Mouse (Mus musculus): ENCODE data around the gene Il27.
"Not testable (repeated sequence)": the region's sequence is repeated elsewhere in the genome, so short reads cannot be mapped to it uniquely, and the experiment has no call there.

Il27 gene

DNA sequence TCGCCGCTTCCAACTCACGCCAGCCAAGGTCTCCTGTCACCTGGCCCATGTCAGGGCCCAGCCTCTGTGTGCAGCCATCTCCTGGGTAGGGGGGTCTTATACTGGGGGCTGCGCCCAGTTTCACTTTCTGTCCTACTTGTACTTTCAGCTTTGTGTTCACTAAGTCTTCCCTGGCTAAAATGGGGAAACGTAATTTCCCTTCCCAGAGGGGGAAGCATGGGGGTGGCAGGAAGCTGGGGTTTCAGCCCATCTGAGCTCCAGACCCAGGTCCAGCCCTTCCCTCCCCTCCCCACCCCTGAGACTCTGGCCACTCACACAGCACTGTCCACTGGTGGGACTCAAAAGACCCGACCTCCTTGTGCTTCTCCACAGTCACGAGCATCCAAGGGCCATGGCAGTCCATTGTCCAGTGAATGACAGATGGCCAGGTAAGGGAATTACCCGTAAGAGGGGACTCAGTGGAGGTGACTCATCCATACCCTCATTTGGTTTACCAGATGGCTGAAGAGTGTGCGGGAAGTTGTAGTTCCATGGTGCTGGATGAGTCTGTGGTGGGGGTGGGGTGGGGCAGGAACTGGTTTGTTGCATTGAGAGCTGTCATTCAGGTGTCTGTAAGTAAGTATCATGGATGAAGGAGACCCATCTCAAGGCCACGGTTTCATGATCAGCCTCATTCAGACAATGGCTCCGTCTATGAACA is at the start of gene Il27:
Gene Il27 (minus strand): TSS at position 80 of the 700 bp plus-strand sequence.
- no peak for DNase-seq (ENCODE audit: low read depth, low spot score)
- H3K27me3 ChIP-seq (ENCODE audit: control insufficient read depth, insufficient read depth, low read length, poor library complexity, severe bottlenecking): no peaks in the 10 kb centered on the region
- no peaks in the 10 kb centered on the region for H3K36me3 ChIP-seq (ENCODE audit: control insufficient read depth, insufficient read depth, low read length, poor library complexity, severe bottlenecking)

DNA sequence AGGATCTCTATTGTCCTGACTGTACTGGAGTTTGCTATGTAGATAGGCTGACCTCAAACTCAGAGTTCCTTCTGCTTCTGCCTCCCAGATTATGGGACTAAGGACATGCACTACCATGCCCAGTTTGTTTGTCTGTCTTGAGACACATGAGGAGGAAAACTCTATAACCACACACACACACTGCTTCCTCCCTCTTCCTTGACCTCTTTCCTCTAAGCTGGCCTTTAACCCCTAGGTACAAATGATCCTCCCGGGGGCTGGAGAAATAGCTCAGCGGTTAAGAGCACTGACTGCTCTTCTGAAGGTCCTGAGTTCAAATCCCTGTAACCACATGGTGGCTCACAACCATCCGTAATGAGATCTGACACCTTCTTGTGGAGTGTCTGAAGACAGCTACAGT is 49.6 kb upstream of the Il27 start:
- no peak for DNase-seq (ENCODE audit: low read depth, low spot score)
- no peaks in the 10 kb centered on the region for H3K36me3 ChIP-seq (ENCODE audit: control insufficient read depth, insufficient read depth, low read length, poor library complexity, severe bottlenecking)

DNA sequence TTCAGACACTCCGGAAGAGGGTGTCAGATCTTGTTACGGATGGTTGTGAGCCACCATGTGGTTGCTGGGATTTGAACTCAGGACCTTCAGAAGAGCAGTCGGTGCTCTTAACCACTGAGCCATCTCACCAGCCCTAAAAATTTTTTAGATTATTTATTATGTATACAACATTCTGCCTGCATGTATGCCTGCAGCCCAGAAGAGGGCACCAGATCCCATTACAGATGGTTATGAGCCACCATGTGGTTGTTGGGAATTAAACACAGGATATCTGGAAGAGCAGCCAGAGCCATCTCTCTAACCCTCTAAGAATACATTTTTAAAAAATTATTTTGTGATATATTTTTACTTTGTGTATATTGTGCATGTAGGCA is 48.5 kb upstream of the Il27 start:
- not testable (repeated sequence) for H3K27me3 ChIP-seq (ENCODE audit: control insufficient read depth, insufficient read depth, low read length, poor library complexity, severe bottlenecking); H3K36me3 ChIP-seq (ENCODE audit: control insufficient read depth, insufficient read depth, low read length, poor library complexity, severe bottlenecking)
- DNase-seq (ENCODE audit: low read depth, low spot score): peak; percentile 63

More for the DNA sequence above, 49.6 kb upstream of the Il27 start:
- H3K27me3 ChIP-seq (ENCODE audit: control insufficient read depth, insufficient read depth, low read length, poor library complexity, severe bottlenecking): no peaks in the 10 kb centered on the region

DNA sequence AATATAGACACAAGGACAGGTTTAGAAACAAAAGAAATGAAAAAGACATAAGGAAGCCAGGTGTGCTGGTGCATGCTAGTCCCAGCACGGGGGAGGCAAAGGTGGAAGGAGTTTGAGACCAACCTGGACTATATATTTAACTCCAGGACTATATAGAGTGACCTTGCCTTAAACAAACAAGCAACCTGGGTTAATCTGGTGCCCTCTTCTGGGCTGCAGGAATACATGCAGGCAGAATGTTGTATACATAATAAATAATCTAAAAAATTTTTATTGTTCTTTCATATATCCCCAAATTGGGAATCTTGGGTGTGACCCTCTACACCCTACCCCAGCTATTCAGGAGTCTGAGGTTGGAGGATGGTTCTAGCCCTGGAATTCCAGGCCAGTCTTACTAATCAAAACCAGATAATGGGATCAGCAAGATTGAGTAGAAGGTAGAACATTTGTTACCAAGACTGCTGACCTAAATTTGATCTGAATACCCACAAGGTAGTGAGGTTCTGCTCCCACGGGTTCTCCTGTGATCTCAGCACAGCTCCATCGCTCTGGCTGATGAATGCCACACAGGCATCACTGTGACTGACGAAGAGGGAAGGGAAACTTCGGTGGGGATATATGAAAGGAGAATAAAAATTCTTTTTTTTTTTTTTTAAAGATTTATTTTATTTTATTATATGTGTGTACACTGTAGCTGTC is 48.0 kb upstream of the Il27 start:
- no peaks in the 10 kb centered on the region for H3K27me3 ChIP-seq (ENCODE audit: control insufficient read depth, insufficient read depth, low read length, poor library complexity, severe bottlenecking)
- H3K36me3 ChIP-seq (ENCODE audit: control insufficient read depth, insufficient read depth, low read length, poor library complexity, severe bottlenecking): no peaks in the 10 kb centered on the region
- DNase-seq (ENCODE audit: low read depth, low spot score): peak; percentile 33

DNA sequence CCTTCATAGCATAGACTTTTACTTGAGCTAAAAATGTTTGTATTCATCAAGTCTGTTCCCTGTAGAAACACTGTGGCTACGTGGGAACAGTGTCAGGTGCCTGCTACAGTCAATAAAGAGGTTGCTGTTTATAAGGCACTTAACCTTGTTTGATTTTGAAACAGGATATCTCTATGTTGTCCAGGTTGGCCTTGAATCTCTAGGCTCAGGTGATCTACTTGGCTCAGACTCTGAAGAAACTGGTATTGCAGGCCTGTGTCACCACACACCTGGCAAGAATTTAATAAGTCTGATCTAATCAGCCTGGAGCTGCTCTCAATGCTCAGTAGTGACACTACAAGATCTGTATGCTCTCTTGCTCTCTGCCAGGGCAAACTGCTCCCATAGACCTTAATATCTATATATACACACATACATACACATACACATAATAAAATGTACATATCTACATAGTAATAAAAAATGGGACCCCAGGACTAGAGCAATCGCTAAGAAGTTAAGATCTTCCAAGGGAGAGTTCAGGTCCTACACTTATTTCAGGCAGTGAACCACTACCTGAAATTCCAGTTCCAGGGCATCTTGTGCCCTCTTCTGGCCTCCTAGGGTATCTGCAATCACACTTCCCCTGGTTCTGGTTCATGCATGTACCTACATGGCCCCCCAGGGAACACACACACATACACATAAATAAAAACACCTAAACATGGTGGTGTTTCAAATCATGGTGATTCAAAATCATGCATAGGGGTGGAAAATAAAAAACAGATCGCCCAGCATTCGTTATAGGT is 42.2 kb upstream of the Il27 start:
- DNase-seq (ENCODE audit: low read depth, low spot score): peak; percentile 74
- Histone ChIP-seq H3K27me3 (ENCODE audit: control insufficient read depth, insufficient read depth, low read length, poor library complexity, severe bottlenecking) (no peaks in the 10 kb centered on the region), H3K36me3 (ENCODE audit: control insufficient read depth, insufficient read depth, low read length, poor library complexity, severe bottlenecking) (no peaks in the 10 kb centered on the region)

DNA sequence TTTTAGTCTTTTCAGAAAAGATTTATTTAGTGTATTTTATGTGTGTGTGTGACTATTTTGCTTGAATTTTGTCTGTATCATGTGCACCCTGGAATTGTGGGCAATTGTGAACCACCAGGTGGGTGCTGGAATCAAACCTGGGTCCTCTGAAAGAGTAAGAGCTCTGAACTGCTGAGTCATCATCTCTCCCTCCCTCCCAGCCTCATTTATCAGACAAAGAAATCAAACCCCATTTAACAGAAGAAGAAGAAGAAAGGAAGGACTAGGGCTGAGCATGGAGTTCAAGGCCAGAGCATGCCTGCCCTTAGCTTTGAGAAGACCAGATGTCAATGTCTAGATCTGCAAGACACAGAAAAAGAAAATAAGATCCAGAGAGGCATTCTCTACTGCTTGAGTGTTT is 40.6 kb upstream of the Il27 start:
- Histone ChIP-seq H3K36me3 (ENCODE audit: control insufficient read depth, insufficient read depth, low read length, poor library complexity, severe bottlenecking) (no peaks in the 10 kb centered on the region), H3K27me3 (ENCODE audit: control insufficient read depth, insufficient read depth, low read length, poor library complexity, severe bottlenecking) (no peaks in the 10 kb centered on the region)
- no peak for DNase-seq (ENCODE audit: low read depth, low spot score)

DNA sequence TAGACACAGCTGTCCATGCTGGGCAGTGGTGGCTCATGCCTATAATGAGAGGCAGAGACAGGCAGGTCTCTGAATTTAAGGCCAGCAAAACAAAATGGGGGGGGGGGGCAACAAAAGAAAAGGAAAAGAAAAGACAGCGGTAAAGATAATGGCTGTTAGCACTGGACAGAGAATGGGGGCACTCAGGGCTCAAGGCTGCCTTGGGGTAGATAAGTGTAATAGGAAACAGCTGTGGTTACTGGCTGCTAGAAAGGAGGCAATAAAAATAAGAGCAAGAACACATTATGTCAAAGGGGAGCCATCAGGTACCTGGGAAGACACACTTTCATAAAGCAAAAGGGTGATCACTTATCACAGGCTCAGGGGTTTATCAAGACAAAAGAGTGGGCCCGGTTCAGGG is 37.7 kb upstream of the Il27 start:
- no peak for DNase-seq (ENCODE audit: low read depth, low spot score)
- H3K36me3 ChIP-seq (ENCODE audit: control insufficient read depth, insufficient read depth, low read length, poor library complexity, severe bottlenecking): no peaks in the 10 kb centered on the region
- H3K27me3 ChIP-seq (ENCODE audit: control insufficient read depth, insufficient read depth, low read length, poor library complexity, severe bottlenecking): no peaks in the 10 kb centered on the region

DNA sequence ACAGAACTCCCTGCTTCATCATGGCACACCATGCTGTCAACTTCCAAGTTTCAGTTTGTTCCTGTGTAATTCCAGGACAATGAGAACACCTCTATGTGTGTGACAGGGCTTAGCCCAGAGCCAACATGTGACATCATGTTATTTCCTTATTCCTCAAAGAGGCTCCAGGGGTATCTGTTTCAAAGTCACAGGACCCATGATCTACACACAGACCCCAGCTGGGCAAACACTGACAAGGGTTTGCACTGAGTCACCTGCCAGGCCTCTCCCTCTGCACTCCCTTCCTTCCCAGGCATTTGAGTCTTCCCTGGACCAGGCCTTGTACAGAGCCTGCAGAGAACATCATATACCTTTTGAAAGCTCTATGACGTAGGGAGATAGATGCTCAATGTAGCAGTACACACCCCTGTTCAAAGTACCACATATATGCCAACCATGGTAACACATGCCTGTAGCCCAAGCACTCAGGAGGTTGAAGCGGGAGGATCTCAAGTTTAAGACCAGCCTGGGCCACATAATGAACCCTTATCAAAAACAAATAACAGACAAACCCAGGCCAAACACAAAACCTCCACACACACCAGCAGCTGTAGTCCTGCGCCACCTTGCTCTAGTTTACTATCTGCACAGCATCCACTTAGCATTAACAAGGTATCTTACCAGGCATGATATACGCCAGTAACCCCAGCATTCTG is 36.2 kb upstream of the Il27 start, which contains the start of gene Nupr1:
Gene Nupr1 (minus strand): TSS at position 38 of the 695 bp plus-strand sequence.
- no peaks in the 10 kb centered on the region for H3K27me3 ChIP-seq (ENCODE audit: control insufficient read depth, insufficient read depth, low read length, poor library complexity, severe bottlenecking)
- H3K36me3 ChIP-seq (ENCODE audit: control insufficient read depth, insufficient read depth, low read length, poor library complexity, severe bottlenecking): no peaks in the 10 kb centered on the region
- DNase-seq (ENCODE audit: low read depth, low spot score): no peak

DNA sequence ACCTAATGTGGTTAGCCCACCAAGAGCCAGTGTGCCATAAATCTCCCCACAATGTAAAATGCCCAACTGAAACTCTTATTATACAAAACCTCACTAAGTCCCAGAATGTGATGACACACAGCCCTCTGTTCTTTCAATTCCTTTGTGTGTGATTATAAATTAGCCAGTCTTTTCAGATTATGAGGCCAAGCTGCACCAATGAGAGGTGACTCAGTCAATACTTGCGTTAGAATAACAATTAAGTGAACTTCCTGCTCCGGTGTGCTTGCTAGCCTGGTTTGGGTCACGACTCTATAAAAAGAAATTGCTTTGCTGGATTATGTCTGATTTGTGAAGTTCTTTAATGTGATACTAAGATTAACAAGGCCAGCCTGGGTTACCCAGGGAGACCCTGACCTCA is 35.2 kb upstream of the Il27 start:
- no peak for DNase-seq (ENCODE audit: low read depth, low spot score)
- Histone ChIP-seq H3K36me3 (ENCODE audit: control insufficient read depth, insufficient read depth, low read length, poor library complexity, severe bottlenecking) (no peaks in the 10 kb centered on the region), H3K27me3 (ENCODE audit: control insufficient read depth, insufficient read depth, low read length, poor library complexity, severe bottlenecking) (no peaks in the 10 kb centered on the region)

DNA sequence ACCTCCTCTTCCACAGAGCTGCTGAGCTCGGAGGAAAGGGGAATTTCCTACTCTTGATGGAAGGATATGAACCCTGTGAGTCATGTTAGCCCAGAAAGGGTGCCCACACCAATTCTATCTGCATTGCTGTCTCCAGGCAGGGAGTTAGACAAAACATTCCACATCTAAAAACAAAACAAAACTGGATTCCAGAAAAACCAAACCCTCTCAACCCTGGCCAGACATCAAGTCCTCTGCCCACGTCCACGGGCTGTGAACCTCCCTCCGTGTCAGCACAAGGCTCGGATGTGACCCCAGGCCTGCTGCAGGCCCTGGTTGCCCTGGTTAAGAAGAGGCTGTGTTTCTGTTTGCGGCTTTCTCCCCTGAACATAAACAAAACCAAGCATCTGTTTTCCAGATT is 33.4 kb upstream of the Il27 start:
- DNase-seq (ENCODE audit: low read depth, low spot score): no peak
- Histone ChIP-seq H3K27me3 (ENCODE audit: control insufficient read depth, insufficient read depth, low read length, poor library complexity, severe bottlenecking) (no peaks in the 10 kb centered on the region), H3K36me3 (ENCODE audit: control insufficient read depth, insufficient read depth, low read length, poor library complexity, severe bottlenecking) (no peaks in the 10 kb centered on the region)

DNA sequence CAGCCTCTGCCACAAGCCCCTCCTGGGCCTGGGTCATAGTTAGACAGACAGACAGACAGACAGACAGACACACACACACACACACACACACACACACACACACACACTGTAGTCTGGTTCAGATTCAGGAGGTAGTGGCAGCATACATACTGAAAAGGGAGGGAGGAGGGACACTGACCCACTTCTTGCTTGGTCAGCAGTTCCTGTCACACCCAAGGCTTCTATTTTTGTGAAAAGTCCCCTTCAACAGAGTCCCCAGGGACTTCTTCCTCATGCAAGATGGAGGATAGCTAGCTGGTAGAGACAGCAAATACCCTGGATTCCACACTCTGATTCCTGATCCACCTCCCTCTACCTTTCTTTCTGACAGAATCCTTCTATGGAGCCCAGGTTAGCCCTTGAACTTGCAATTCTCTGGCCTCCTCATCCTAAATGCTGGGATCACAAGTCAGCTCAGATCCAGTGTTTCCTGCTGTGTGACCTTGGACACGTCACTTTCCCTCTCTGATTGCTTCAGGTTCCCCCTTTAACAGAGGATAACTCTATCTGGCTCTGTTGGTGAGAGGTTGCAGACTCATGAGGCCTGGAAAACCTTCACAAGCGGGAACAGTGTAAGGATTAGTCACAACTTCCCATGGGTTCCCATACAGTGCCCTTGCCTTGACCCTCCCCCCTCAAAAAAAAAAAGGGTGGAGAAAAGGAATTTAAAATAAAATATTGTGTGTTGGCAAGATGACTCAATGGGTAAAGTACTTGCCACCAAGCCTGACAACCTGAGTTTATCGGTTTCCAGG is 31.3 kb upstream of the Il27 start:
- DNase-seq (ENCODE audit: low read depth, low spot score): no peak
- H3K27me3 ChIP-seq (ENCODE audit: control insufficient read depth, insufficient read depth, low read length, poor library complexity, severe bottlenecking): no peaks in the 10 kb centered on the region
- no peaks in the 10 kb centered on the region for H3K36me3 ChIP-seq (ENCODE audit: control insufficient read depth, insufficient read depth, low read length, poor library complexity, severe bottlenecking)

DNA sequence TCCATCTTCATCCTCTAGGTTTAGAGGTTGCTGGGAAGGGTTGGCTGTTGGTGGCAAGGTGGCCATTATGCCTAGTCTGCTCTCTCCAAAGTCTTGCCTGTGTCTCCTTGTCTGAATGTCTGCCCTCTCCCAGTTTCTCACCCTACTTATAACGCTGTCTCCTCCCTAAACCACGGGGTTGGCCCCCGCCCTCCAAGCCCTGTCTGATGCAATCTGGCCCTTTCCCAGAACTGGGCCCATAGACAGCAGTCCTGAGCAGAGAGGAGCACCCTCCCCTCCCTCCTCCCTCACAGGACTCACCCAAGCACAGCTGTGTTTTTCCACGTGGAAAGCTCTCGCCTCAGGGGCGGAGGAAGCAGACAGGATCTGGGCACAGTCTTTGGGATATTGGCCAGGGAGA is 30.6 kb upstream of the Il27 start:
- no peak for DNase-seq (ENCODE audit: low read depth, low spot score)

DNA sequence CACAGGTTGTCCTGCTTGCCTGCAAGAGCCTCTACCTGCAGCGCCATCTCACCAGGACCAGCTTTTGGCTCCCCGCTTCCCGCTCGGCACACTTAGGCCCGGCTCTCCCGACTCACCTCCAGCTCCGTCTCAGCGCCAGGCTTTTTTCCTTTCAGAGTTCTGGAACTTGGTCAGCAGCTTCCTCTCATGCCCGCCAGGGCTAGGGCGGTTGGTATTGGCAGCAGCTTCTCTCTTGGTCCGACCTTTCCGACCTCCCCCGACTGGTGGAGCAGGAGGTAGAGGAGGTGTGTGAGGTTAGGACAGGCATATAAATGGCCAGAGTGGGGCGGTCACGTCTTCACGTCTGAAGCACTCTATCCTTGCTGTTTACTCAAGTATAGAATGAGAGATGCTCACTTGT is 30.0 kb upstream of the Il27 start:
- H3K36me3 ChIP-seq (ENCODE audit: control insufficient read depth, insufficient read depth, low read length, poor library complexity, severe bottlenecking): no peaks in the 10 kb centered on the region
- DNase-seq (ENCODE audit: low read depth, low spot score): no peak
- H3K27me3 ChIP-seq (ENCODE audit: control insufficient read depth, insufficient read depth, low read length, poor library complexity, severe bottlenecking): no peaks in the 10 kb centered on the region

More for the DNA sequence above, 30.6 kb upstream of the Il27 start:
- no peaks in the 10 kb centered on the region for H3K27me3 ChIP-seq (ENCODE audit: control insufficient read depth, insufficient read depth, low read length, poor library complexity, severe bottlenecking)
- H3K36me3 ChIP-seq (ENCODE audit: control insufficient read depth, insufficient read depth, low read length, poor library complexity, severe bottlenecking): no peaks in the 10 kb centered on the region

DNA sequence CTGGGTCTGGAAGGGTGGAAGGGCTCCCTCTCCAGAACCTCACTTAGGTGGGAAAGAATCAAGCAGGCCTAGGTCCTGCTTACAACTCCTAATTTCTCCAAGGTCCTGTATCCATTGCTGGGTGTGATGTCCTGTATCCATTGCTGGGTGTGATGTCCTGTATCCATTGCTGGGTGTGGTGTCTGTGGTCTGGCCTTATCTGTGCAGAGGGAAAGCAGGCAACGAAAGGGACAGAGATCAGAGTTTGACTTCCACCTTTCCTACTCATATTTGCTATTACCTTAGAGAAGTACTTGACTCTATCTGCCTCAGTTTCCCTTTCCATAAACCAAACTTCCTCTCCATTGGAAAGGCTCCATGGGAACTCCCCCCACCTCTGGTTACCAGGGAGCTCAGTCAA is 28.6 kb upstream of the Il27 start:
- Histone ChIP-seq H3K27me3 (ENCODE audit: control insufficient read depth, insufficient read depth, low read length, poor library complexity, severe bottlenecking) (no peaks in the 10 kb centered on the region), H3K36me3 (ENCODE audit: control insufficient read depth, insufficient read depth, low read length, poor library complexity, severe bottlenecking) (no peaks in the 10 kb centered on the region)
- DNase-seq (ENCODE audit: low read depth, low spot score): no peak

Measured in splenic B cell, adult 2 months (primary cell).